Mouse (Mus musculus): Measurements from ENCODE around the gene Ust.

Gene Ust

DNA sequence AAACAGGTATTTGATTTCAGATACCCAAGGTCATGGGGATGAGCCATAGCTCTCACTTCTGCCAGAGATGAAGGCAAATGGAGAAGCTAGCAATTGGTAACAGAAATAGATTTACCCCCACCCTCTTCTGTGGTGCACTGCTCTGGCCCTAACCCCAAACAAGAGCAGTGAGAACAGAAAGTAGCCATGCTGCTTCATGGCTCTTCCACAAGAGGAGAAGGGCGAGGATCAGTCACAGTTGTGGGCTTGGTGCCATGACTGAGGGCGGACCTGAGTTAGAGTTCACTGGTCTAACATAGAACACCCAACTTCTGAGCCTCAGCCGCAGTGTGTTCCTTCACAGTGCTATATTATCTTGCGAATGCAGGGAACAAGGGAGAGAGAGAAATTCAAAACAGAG lies 13.8 kb downstream of the Ust start:
- DNase-seq (ENCODE audit: low spot score in 2 of 2): no peak

GRCm38 (mm10) chr10:8498951-8499891 lies 19.4 kb downstream of the Ust start:
- no peak for DNase-seq (ENCODE audit: low spot score in 2 of 2)

GRCm38 (mm10) chr10:8495543-8496141 lies 23.0 kb downstream of the Ust start:
- no peak for DNase-seq (ENCODE audit: low spot score in 2 of 2)

DNA sequence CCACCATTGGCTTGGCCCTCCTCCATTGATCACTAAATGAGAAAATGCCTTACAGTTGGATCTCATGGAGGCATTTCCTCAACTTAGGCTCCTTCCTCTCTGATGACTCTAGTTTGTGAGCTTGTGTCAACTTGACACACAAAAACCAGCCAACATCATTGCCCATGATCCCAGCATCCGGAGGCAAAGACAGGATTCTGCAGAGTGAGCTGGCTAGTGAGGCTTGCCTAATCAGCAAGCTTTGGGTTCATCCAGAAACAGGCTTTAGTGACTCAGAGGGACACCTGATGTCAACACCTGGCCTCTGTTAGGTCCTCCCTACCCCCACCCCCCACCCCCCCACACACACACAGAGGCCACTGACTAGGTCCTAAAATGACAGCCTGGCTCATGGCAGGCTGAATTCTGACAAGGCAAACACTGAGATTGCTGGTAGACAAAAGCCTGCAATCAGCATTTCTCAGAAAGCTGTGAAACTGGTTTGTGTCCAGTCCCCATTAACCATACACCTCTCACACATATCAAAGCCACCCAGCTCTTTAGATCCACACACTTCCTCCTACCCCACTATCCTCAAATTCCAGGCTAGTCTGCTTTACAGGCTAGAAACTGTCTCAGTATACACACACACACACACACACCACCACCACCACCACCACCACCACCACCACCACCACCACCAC lies 26.6 kb downstream of the Ust start:
- DNase-seq (ENCODE audit: low spot score in 2 of 2): no peak

- no peak for DNase-seq (ENCODE audit: low spot score in 2 of 2)
Measured at GRCm38 (mm10) chr10:8487388-8487787, 31.2 kb downstream of the Ust start.

GRCm38 (mm10) chr10:8484487-8484886 lies 34.1 kb downstream of the Ust start:
- DNase-seq (ENCODE audit: low spot score in 2 of 2): no peak

- no peak for DNase-seq (ENCODE audit: low spot score in 2 of 2)
Measured at GRCm38 (mm10) chr10:8482779-8483178, 35.8 kb downstream of the Ust start.

- DNase-seq (ENCODE audit: low spot score in 2 of 2): no peak
Measured at GRCm38 (mm10) chr10:8479779-8480178, 38.8 kb downstream of the Ust start.

DNA sequence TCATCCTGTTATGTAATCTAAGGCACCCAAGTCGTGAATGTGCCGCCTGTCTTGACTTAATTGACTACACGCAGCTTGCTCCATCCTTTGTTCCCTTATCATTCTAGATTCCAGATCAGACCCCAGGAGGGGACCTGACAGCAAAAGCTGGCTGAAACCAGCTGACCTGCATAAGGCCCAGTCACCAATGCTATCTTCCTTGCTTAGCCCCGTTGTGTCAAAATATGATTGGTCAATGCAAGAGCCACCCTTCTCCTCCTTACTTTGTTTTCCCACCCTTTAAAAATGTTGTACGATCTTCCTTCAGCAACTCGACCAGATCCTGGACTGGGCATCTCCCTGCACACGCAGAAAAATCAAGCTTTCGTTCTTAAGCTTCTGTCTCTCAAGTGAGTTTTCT lies 40.7 kb downstream of the Ust start:
- DNase-seq (ENCODE audit: low spot score in 2 of 2): no peak

DNA sequence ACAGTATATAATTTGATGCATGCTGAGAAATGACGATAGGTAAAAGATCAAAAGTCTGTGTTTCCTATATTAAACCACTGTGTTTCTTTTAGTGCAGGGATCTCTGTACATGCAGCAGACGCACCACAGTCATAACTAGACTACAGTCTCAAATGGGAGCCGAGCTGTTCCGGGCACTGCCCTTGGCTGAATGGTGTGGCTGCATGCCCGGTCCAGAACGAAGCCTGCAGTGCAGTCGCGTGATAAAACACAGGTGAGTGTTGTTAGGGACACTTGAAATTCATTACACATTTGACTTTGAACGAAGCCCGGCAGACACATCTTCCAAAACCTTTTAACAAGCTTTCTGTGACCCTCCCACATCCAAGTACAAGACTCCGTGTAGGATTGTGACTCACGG lies 46.6 kb downstream of the Ust start:
- no peak for DNase-seq (ENCODE audit: low spot score in 2 of 2)

DNA sequence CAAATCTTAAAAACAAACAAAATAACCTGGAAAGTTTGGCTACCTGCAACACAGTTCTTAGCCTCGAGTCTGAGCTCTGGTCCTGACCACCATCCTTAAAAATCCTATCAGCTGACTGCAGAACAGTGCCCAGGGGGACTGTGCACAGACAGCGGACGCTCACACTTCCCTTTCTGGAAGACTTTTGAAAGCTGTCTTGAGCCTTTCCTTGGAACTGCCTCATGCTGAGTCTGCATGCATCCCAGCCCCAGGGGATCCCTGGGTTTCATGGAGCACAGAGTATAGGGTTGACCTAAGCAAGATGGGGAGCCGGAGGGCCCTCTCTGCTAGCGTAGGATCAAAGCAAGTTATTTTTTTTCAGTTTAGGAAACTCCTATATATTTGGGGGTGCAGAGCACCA lies 47.6 kb downstream of the Ust start:
- no peak for DNase-seq (ENCODE audit: low spot score in 2 of 2)

- DNase-seq (ENCODE audit: low spot score in 2 of 2): no peak
Measured at GRCm38 (mm10) chr10:8469516-8469915, 49.1 kb downstream of the Ust start.

GRCm38 (mm10) chr10:8468651-8469386 lies 49.8 kb downstream of the Ust start:
- no peak for DNase-seq (ENCODE audit: low spot score in 2 of 2)

DNA sequence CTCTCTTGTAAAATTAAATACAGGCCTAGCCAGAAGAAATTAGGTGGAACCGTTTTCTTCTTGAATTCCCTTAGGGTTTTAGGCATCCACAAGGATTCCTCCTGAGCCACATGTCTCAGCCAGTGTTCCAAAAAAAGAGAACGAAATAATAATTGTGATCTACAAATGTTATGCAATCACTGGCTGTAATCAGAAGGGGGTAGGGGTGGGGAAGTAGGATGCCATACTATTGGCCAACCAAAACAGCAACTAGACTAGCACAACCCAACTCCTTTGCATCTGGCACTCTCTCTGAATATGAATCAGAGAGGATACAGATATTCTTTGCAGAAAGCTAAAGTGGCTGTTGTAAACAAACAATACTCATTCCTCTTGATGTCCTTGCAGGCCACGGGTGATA lies 52.7 kb downstream of the Ust start:
- no peak for DNase-seq (ENCODE audit: low spot score in 2 of 2)

DNA sequence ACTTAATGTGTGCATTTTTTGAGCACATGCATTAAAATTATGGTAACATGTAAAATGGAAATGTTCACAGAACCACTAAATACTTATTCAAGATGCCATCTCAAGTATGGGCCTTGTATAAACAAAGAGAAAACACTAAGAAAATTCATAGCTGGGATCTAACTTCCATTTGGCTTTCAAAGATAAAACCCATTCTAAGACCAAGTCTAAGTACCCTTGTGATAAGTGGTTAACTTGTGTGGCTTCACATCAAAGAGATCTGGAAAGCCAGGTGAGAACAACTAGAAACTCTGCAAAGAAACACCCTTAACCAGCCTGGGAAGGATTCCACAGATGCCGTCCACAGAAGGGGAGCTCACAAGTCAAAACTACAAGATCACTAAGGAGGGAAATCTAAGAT lies 53.4 kb downstream of the Ust start:
- DNase-seq (ENCODE audit: low spot score in 2 of 2): no peak

DNA sequence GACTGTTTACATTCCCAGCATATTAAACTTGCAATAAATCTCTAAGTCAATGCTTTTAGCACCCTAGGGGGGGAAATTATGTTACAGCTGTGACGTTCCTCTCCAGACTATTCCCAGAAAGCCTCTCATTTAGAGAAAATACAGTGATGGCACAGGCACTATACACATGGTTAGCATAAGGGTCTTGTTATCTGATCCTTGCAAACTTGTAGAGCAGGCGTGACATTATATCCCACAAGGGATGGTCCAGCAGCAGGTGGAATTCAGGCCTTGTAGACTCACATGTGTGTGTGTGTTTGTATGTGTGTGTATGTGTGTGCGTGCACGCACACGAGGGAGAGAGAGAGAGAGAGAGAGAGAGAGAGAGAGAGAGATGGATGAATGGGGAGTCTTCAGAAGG lies 57.3 kb downstream of the Ust start:
- DNase-seq (ENCODE audit: low spot score in 2 of 2): no peak

DNA sequence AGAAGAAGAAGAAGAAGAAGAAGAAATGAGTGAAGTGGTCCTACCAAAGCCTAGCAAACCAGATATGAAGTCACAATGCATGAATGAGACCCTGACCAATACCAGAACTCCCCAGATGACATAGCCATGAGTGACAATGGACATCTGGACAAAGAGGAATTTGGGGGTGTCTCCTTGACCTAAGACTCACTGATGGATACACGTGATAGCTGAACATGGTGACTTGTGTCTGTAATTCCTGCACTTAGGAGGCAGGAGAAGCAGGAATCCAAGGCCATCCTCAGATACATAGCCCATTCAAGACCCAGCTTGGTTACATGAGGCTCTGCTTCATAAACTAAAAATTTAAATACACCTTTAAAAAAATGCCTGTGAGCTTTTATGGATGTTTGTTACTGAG lies 63.9 kb downstream of the Ust start:
- DNase-seq (ENCODE audit: low spot score in 2 of 2): no peak

GRCm38 (mm10) chr10:8447681-8448080 lies 70.9 kb downstream of the Ust start:
- DNase-seq (ENCODE audit: low spot score in 2 of 2): no peak

- DNase-seq (ENCODE audit: low spot score in 2 of 2): no peak
Measured at GRCm38 (mm10) chr10:8446972-8447371, 71.7 kb downstream of the Ust start.

- no peak for DNase-seq (ENCODE audit: low spot score in 2 of 2)
Measured at GRCm38 (mm10) chr10:8444052-8444451, 74.6 kb downstream of the Ust start.

- DNase-seq (ENCODE audit: low spot score in 2 of 2): no peak
Measured at GRCm38 (mm10) chr10:8431857-8432256, 86.8 kb downstream of the Ust start.

Data from right cerebral cortex, adult 2 months (tissue).